Mouse (Mus musculus): ENCODE results near the gene Gm11444.

Gene Gm11444

DNA sequence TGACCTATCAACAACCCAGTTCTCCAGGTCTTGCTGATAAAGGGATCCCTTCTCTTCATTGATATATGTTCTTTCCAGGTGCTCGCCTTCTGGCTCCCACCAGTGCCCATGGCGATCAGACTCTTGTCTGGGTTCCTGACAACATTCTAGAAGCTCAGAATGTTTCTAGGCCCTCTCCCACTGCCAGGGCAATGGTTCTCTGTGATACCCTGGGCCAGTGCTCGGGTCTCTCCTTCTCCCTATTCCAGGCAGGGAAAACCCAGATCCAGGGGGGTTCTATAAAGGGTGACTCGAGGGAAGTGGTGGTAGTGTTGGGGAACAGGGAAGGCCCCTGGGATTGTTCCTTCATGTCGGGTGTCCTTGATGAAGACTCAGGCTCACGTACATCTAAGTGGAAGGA is at the start of gene Gm11444:
Gm11444 (minus strand) TSS at position 101 of the 400 bp plus-strand sequence.
- no peak for DNase-seq (ENCODE audit: low spot score)

GRCm38 (mm10) chr11:85896335-85896985 is 46.3 kb upstream of the Gm11444 start:
- DNase-seq (ENCODE audit: low spot score), result no peak

GRCm38 (mm10) chr11:85894731-85895545 is 44.8 kb upstream of the Gm11444 start:
- no peak for DNase-seq (ENCODE audit: low spot score)

DNA sequence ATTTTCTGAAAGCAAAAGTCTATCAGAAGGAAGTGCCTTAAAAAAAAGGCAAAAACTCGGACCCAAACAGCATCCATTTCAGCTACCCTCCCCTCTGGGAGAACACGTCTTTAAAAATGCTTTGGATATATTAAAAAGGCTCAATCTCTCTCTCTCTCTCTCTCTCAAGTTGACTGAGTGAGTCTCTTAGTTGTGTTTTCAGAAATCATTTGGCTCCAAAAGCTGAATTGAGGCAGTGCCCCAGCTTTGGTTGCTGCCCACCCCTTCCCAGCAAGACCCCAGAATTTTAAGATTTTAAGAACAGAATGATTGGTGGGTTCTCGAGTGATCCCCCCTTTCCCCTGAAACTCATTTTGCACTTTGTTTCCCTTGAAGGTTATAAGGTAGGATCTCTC is 44.0 kb upstream of the Gm11444 start:
- DNase-seq (ENCODE audit: low spot score), result no peak

GRCm38 (mm10) chr11:85893400-85894135 is 43.4 kb upstream of the Gm11444 start:
- DNase-seq (ENCODE audit: low spot score), result no peak

DNA sequence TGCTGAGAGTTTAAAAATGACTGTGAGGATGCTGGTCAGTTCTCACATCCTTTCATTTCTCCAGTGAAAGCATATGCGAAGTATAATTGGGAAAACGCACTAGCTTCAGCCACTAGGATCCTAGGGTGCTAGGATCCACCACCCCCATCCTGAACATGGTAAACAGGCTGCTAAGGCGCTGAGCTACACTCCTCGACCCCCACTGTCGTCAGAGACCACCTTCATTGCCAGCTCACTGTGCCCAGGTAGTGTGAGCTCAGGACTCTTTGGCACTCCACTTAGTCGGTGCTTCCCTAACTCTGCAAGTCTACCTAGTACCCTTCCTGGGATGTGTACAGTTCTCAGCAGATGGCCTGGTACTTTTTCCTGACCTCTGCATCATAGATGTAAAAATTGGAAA is 42.6 kb upstream of the Gm11444 start:
- DNase-seq (ENCODE audit: low spot score), result no peak

DNA sequence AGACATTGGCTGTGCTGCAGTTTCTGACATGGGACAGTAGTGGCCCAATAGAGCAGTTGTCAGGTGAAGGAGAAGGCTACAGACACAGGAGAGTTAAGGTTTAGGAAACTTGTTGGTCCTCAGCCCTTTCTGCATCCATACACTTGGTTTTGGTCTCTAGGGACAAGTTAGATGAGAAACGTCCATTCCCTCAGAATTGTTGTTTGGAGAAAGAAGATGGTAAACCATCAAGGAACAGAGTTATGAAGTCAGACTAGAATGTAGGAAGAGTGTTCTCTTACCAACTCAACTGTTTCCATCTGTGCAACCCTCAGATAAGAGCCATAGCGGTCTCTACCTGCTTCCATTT is 41.5 kb upstream of the Gm11444 start:
- DNase-seq (ENCODE audit: low spot score), result no peak

DNA sequence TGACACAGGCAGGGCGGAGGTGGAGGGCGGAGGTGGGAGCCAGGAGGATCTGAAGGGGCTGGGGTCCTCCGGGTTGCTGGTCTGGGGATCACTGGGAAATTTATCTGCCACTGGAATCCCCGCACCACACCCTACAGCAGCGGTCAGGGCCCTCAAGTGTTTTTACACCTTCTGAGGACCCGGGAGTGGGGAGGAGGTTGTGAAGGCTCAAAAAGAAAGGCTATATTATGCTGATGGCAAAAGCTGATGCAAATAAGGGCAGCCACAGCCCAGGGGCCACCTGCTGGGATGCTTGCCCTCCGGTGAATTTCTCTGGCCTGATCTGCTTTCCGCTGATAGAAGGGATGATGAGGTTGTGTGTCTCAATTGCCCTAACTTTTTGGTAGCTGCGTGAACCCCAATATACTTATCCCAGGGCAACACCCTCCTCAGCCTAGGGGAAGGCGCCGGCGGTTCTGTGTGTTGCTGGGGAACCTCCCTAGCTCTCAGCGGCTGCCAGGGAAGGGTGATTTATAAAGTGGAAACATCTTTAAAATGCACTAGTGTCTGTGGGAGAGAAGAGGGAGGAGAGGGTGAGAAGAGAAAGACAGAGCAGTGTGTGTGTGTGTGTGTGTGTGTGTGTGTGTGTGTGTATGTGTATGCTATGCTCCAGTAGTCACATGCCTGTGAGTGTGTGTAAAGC is 41.0 kb upstream of the Gm11444 start:
- no peak for DNase-seq (ENCODE audit: low spot score)

DNA sequence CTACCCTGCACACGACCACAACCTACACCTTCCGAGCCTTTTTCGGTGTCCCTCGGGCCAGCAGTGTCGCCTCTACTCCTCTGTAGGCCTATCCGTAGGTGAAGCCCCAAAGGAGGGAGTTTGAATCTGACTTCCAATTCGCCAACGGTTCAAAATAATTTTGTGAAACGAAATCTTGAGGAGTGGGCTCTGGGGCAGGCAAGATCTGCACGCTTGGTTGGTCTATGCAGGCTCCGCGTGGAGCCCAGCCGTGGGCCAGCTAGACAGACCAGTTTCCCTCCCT is 40.4 kb upstream of the Gm11444 start:
- DNase-seq (ENCODE audit: low spot score), result no peak

GRCm38 (mm10) chr11:85889730-85890562 is 39.8 kb upstream of the Gm11444 start:
- DNase-seq (ENCODE audit: low spot score), result no peak

- DNase-seq (ENCODE audit: low spot score), result no peak
These were observed 39.1 kb upstream of the Gm11444 start for GRCm38 (mm10) chr11:85889056-85889729.

- DNase-seq (ENCODE audit: low spot score), result no peak
These were observed 38.4 kb upstream of the Gm11444 start for GRCm38 (mm10) chr11:85888451-85888961.

GRCm38 (mm10) chr11:85887801-85888450 is 37.8 kb upstream of the Gm11444 start:
- no peak for DNase-seq (ENCODE audit: low spot score)

- no peak for DNase-seq (ENCODE audit: low spot score)
These were observed 37.1 kb upstream of the Gm11444 start for GRCm38 (mm10) chr11:85887273-85887672.

GRCm38 (mm10) chr11:85886429-85886785 is 36.3 kb upstream of the Gm11444 start:
- DNase-seq (ENCODE audit: low spot score), result no peak

DNA sequence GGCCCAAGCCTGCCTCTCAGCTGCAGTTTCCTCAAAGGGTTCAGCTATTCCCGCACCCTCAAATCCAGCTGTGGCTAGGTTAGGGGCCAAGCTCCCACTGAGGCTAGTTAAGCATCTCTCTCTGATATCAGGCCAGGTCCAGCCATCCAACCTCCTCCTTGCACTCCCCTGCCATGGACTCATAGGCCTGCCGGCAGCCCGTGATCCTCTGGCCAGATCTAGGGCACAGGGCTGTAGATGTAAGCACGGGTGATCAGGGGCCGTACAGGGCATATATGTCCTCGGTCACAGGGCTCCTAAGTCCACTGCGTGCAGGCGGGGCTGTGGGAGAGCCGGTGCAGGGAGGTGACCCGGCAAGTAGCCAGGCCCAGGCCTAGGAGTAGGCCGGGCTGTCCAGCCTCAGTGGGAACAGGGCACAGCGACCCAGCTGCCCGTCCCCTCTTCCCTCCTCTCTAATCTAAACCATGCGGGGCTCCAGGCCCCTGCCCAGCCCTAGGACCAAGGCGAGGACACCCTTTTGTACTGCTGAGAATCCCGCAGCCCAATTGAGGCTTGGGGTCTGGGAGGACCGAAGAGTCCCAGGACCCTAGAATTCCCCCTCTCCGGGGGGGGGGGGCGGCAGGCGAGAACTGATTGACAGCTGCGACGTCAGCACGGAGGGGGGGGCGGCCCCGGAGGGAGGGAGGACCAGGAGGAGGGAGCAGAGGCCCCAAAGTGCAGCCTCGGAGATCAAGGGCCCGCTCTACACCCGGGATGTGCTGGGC is 35.7 kb upstream of the Gm11444 start, which contains the start of gene Tbx4:
Tbx4 (plus strand) TSS at position 758 of the 764 bp plus-strand sequence.
- DNase-seq (ENCODE audit: low spot score), result no peak

DNA sequence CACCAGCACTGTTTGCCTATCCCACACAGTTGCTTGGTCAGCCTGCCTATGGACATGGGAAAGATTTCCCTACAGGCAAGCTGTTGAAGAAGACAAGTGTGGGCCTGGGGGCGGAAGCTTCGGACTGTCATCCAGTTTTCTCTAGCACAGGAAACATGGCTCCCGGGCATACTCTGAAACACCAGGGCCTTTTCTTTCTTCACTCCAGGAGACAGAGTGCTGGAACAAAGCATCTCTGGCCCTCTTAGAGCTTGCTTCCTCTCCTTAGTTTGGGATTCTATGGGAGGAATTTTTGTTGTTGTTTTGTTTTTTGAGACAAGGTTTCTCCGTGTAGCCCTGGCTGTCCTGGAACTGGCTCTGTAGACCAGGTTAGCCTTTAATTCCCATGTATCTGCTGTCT is 34.4 kb upstream of the Gm11444 start:
- DNase-seq (ENCODE audit: low spot score), result no peak

- no peak for DNase-seq (ENCODE audit: low spot score)
These were observed 26.1 kb upstream of the Gm11444 start for GRCm38 (mm10) chr11:85876059-85876788.

DNA sequence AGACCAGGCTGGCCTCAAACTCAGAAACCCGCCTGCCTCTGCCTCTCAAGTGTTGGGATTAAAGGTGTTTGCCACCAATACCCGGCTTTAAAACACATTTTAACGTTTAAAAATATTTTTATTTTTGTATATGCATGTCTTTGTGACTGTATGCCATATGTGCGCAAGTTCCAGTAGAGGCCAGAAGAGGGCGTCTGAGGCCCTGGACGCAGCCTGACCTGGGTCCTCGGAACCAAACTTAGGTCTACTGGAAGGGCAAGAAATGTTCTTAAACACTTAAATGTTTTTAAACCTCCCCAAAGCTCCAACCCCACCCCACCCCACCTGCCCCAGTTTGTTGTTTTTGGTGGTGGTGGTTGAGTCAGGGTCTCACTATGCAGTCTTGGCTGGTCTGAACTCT is 14.2 kb upstream of the Gm11444 start:
- no peak for DNase-seq (ENCODE audit: low spot score)
